Mouse (Mus musculus) liver, embryonic 14.5 days (tissue): Measurements from ENCODE around the gene Cdkl5. TPM values are rescaled to one million over a fixed set of nuclear protein-coding genes. Genes with fewer than 3 reads are reported as not detected.

ENCODE experiments used
- ATAC-seq: fragments of 200-750 bp; cut with Nextera tagmentation; 2 replicates; pipeline ENCODE4 v1.8.0; 2017; ENCODE audit warnings: moderate number of reproducible peaks, mild to moderate bottlenecking, moderate library complexity; ENCODE audit not compliant: insufficient read depth
- DNase-seq, 3 experiments: peaks; one replicate each; pipeline ENCODE4 v3.0.0-alpha.2; 2012 to 2013; ENCODE audit warnings: low read depth in 3 of 3, low spot score in 3 of 3
- H3K27ac ChIP-seq: fragments of 300-500 bp; sonication (generic); 2 replicates; pipeline ENCODE4 v1.5.1; 2014; ENCODE audit warnings: moderate library complexity, mild to moderate bottlenecking, control low read depth, inconsistent platforms
- H3K27me3 ChIP-seq: fragments of 300-500 bp; sonication (generic); 2 replicates; pipeline ENCODE4 v1.6.1; 2014; ENCODE audit warnings: mild to moderate bottlenecking, low read length, moderate library complexity; ENCODE audit not compliant: control insufficient read depth, insufficient read depth
- H3K36me3 ChIP-seq: fragments of 300-500 bp; sonication (generic); replicated peaks from 2 replicates; pipeline ENCODE4 v1.6.1; 2014; ENCODE audit warnings: low read depth; ENCODE audit not compliant: control insufficient read depth, insufficient read depth
- H3K4me1 ChIP-seq, 2 experiments: fragments of 200-500 bp in 1 of 2; fragments of 300-500 bp in 1 of 2; sonication (generic) in 1 of 2; replicated peaks; 2 replicates each; pipeline ENCODE4 v1.6.1; 2012 to 2014; ENCODE audit warnings: antibody characterized with exemption in 1 of 2, inconsistent platforms in 1 of 2, low read length in 1 of 2; ENCODE audit not compliant: control insufficient read depth in 2 of 2, insufficient read depth in 2 of 2
- H3K4me2 ChIP-seq: fragments of 300-500 bp; sonication (generic); 2 replicates; pipeline ENCODE4 v1.6.1; 2014; ENCODE audit warnings: low read depth, mild to moderate bottlenecking, control low read depth, moderate library complexity
- H3K4me3 ChIP-seq, 2 experiments: fragments of 200-500 bp in 1 of 2; fragments of 300-500 bp in 1 of 2; sonication (generic) in 1 of 2; 2 replicates each; pipeline ENCODE4 v1.5.1; 2012 to 2014; ENCODE audit warnings: low read depth in 2 of 2, low read length in 2 of 2, mild to moderate bottlenecking in 2 of 2, control low read depth in 1 of 2, inconsistent platforms in 1 of 2, moderate library complexity in 1 of 2; ENCODE audit not compliant: insufficient read depth in 1 of 2
- H3K9ac ChIP-seq: fragments of 300-500 bp; sonication (generic); replicated peaks from 2 replicates; pipeline ENCODE4 v1.6.1; 2014; ENCODE audit warnings: mild to moderate bottlenecking, control low read depth, moderate library complexity
- H3K9me3 ChIP-seq: fragments of 300-500 bp; sonication (generic); 2 replicates; pipeline ENCODE4 v1.6.1; 2016; ENCODE audit warnings: low read length, mixed read lengths; ENCODE audit not compliant: control insufficient read depth
- CTCF ChIP-seq: IDR thresholded peaks from 2 replicates; pipeline ENCODE4 v1.5.1; 2016; ENCODE audit warnings: antibody characterized with exemption, low read depth, control low read depth
- EP300 ChIP-seq: IDR thresholded peaks from 2 replicates; pipeline ENCODE4 v1.6.1; 2016; ENCODE audit warnings: antibody characterized with exemption, low read depth
- WGBS: fragments of 180-500 bp; shearing (Covaris S2); extraction: QIAGEN DNeasy Blood & Tissue Kit; methylation state at CpG from one replicate; pipeline ENCODE4 v1.1.7; 2014; ENCODE audit not compliant: insufficient replicate concordance; 5-methylcytosine and 5-hydroxymethylcytosine counted together
- polyA plus RNA-seq, 2 experiments: library from polyadenylated mRNA; depleted of rRNA in 1 of 2; stranded (reverse) in 1 of 2; unstranded in 1 of 2; fragments of >200 nt; fragmentation: Nextera tagmentation in 1 of 2; extraction: Ambion mirVana in 1 of 2; gene quantifications; 2 replicates each; pipeline versions ENCODE4 v1.2.1 to v1.2.3; 2012 to 2014

Gene Cdkl5
- polyA plus RNA-seq, 2 experiments = 0.20 to 0.24 TPM

GRCm38 (mm10) chrX:160993749-160994539, 560 bp downstream of the Cdkl5 start:
- DNase-seq = no peak

DNA sequence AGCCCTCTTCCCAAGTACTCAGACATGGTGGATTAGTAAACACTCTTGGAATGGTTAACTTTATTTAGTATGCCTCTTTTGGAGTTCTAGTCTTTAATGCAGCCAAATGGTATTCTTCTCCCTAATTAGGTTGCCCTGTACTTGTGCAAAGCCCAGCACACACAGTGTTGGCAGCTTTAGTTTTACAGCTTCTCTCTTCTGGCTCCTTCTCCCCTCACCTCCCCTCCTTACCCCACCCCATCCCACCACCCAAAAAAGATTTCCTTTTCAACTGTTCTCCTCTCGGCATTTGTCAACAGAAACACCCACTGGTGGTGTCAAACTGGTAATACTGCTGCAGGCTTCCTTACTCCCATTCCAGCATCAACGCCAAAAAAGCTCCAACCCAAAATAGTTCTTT, 1.8 kb downstream of the Cdkl5 start:
- Histone ChIP-seq H3K4me2 (no peak overlapping the region), H3K27ac (no peak overlapping the region), H3K4me1 (no peaks in the 10 kb centered on the region), H3K4me3 (no peak overlapping the region), H3K9me3 (no peaks in the 10 kb centered on the region), H3K9ac (no peak overlapping the region), H3K36me3 (no peaks in the 10 kb centered on the region), H3K27me3 (peaks cover 3% of the 10 kb centered on the region; the same call in 1 of the 2 replicates)
- no peak for TF ChIP-seq CTCF
- TF ChIP-seq EP300 = no peak
- 38% methylated on average over 2 of the region's 2 CpGs for WGBS
- DNase-seq = no peak
- ATAC-seq = no peak

More at GRCm38 (mm10) chrX:160993749-160994539, 560 bp downstream of the Cdkl5 start:
- peak overlapping the region; percentile 81 for H3K4me2 ChIP-seq
- peak overlapping the region; percentile 55 for H3K9ac ChIP-seq
- peak; percentile 18 for ATAC-seq
- no peaks in the 10 kb centered on the region for H3K36me3 ChIP-seq
- H3K4me1 ChIP-seq = no peaks in the 10 kb centered on the region
- WGBS = 11% methylated on average over 39 of the region's 39 CpGs
- TF ChIP-seq CTCF (no peak), EP300 (no peak)
- no peak overlapping the region for H3K27ac ChIP-seq
- H3K9me3 ChIP-seq = no peaks in the 10 kb centered on the region
- peak overlapping the region; percentile 66 to 79 for H3K4me3 ChIP-seq
- peaks cover 3% of the 10 kb centered on the region; the same call in 1 of the 2 replicates for H3K27me3 ChIP-seq

DNA sequence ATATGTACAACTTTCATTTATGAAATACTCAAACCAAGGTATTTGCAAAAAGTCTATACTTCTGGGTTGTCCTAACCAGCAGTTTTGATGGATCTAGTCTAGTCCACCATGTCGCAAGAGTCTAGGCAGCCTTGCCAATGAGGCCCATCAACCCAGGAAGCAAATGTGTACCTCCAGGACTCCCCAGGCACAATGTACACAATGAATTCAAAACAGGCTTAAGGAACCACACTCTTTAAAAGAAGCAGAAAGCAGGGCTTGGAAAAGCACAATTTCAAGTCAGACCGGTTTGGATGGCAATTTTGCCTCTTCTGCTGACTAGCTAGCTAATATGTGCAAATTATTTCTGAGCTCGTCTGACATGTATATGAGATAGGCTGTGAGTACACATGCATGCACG, 4.2 kb downstream of the Cdkl5 start:
- H3K4me2 ChIP-seq = no peak overlapping the region
- H3K9ac ChIP-seq = no peak overlapping the region
- H3K27ac ChIP-seq = no peak overlapping the region
- no peaks in the 10 kb centered on the region for H3K36me3 ChIP-seq
- no peaks in the 10 kb centered on the region for H3K4me1 ChIP-seq
- no peak overlapping the region for H3K4me3 ChIP-seq
- no peaks in the 10 kb centered on the region for H3K27me3 ChIP-seq
- WGBS = 75% methylated on average over 4 of the region's 4 CpGs
- TF ChIP-seq CTCF = no peak
- TF ChIP-seq EP300 = no peak
- DNase-seq (no peak), ATAC-seq (no peak)
- H3K9me3 ChIP-seq = no peaks in the 10 kb centered on the region

GRCm38 (mm10) chrX:160977919-160978318, 16.6 kb downstream of the Cdkl5 start:
- ATAC-seq (no peak), DNase-seq (no peak)
- no peaks in the 10 kb centered on the region for H3K4me1 ChIP-seq

DNA sequence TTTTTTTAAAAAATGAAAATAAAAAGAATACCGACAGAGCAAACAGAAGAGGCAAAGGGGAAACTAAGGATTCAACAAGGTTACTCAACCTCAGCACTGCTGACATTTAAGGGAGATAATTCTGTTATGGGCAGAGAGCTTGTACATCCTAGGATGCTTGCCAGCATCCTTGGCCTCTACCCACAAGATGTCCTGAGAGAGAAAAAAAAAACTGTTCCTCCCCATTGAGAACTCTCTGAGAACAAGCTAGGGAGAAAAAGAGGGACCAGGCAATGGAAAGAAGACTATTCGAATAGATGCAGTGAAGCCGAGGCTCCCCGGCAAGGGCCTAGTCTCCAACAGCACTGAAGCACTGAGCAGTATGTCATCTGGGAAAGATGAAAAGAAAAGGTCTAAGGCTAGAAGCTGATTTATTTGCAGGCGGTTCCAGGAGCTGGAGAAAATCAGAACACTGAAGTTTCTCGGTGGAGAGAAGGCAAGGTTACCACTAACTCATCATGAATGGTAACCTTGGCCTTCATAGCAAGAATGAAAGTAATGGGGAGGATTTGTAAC, 22.4 kb downstream of the Cdkl5 start:
- 63% methylated on average over 6 of the region's 6 CpGs for WGBS
- no peak overlapping the region for H3K4me3 ChIP-seq
- H3K27me3 ChIP-seq = no peaks in the 10 kb centered on the region
- no peak overlapping the region for H3K9ac ChIP-seq
- H3K36me3 ChIP-seq = no peaks in the 10 kb centered on the region
- no peak overlapping the region for H3K4me2 ChIP-seq
- no peak for TF ChIP-seq CTCF
- no peak for TF ChIP-seq EP300
- no peaks in the 10 kb centered on the region for H3K4me1 ChIP-seq
- no peak for DNase-seq
- no peak overlapping the region for H3K27ac ChIP-seq
- no peak for ATAC-seq
- H3K9me3 ChIP-seq = no peaks in the 10 kb centered on the region

More at GRCm38 (mm10) chrX:160977919-160978318, 16.6 kb downstream of the Cdkl5 start:
- TF ChIP-seq CTCF (no peak), EP300 (no peak)
- H3K4me2 ChIP-seq = no peak overlapping the region
- 83% methylated on average over 1 of the region's 1 CpGs for WGBS
- no peak overlapping the region for H3K9ac ChIP-seq
- no peaks in the 10 kb centered on the region for H3K9me3 ChIP-seq
- H3K36me3 ChIP-seq = no peaks in the 10 kb centered on the region
- no peaks in the 10 kb centered on the region for H3K27me3 ChIP-seq
- no peak overlapping the region for H3K27ac ChIP-seq
- H3K4me3 ChIP-seq = no peak overlapping the region
